Mouse (Mus musculus) embryo, embryonic 9.5 days (tissue): ENCODE results near the gene Cenpc1.

Source experiments
- DNase-seq: peaks from one replicate; pipeline ENCODE4 v3.0.0-alpha.2; 2017; ENCODE audit errors: extremely low spot score

Cenpc1 gene

DNA sequence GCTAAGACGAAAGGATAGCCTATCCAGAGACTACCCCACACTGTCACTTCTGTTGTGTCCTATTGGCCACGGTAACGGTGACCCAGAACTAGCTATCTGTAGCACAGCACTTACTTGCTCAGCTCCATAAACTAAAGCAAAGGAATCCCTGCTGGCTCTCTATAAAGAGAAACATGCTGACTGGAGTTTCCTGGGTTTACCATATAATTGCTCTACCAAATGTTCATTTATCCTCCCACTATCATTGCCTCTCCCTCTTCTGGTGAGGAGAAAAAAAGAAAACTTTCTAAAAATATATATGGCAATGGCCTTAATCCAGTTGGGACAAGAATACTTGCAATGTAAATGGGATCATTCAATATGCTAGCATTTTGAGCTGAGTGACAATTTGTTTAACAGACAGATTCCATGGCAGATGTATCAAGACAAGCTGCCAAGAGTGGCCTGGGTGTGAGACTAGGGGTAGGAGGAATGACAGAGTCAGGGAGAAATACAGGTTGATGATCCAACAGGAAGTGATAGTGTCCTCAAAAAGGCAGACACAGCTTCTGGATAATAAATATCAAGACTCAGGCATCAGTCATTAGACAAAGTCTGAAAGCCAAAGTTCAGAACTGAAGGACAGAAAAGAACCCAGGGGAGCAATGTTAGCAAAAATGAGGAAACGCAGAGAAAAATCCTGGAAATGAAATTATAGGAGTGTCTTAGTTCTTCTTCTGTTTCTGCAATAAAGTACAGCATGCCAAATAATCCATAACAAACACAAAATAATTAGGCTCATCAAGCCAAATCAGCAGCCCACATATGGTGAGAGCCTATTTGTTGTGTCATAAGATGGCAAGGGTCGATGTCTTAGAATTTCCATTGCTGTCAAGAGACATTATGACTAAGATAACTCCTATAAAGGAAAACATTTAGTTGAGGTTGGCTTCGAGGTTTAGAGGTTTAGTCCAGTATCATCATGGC lies 68.6 kb downstream of the Cenpc1 start:
- no peak for DNase-seq

DNA sequence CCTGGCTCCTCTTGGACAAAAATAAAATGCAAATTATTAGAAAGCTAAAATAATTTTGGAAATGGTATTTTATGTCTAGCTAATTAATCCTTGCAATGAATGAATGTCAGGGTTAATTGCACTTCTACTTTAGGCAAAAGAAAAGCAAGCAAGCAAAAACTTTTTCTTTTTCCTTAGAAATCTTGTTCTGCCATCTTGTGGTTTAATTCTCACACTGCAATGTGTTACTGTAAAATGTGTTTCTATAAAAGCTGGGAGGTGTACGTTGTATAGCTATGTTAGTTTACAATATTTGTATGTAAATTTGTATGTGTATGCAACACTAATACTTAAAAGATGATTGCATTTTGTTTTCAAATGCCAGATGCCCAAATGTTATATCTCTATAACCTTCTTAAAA lies 70.8 kb downstream of the Cenpc1 start:
- DNase-seq, result no peak

DNA sequence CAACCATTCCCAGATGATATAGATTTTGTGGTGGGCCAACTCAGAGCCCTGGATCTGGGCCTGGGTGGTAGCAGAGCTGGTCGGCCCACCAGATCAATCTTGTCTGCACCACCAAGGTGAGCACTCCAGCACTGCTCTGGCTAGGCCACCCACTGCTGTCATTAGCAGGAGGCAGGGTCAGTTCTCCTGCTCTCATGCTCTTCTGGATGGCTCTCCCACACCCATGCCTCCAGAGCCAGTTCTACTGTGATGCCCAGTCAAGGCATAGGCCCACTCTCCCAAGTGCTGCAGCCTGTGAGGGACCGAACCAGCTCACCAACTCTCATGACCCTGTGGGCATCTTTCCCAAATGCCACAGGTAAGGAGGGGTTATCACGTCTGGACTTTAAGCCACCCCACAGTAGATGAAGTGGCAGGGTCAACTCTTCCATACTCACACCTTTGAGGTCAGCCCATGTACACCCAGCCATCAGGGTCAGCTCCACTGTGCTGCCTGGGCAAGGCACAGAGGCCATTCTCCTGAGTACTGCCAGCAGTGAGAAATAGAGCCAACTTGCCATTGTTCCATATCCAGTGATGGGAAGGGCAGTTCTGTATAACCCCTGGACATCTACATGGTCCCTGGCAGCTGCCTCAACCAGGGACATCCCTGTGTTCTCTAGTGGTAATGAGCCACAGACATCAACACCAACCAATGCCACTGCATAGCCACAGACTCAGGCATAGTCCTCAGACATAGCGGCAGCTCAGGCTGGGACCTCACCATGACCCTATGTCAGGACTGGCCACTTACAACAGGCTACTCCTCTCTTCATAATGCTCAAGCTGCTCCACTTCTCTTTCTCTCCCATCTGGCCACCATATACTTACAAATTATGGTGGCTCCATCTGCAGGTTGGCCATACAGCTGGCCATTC lies 72.3 kb downstream of the Cenpc1 start:
- DNase-seq, result no peak

DNA sequence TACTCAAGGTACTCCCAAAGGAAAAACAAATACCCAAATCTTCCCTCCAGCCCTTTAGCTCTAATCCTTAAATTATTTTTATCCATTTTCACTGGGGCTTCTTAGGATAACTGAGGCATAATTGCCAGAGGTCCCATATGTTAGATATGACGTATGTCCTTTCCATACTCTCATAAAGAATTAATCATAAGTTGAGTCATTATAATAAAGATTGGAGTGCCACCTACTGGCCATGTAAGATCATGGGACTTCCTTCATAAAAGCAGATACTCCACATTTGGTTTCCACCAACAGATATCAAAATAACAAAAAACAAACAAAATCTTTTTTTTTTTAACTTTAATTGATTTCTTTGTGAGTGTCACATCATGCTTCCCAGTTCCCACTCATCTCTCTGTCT lies 73.3 kb downstream of the Cenpc1 start:
- DNase-seq, result no peak

DNA sequence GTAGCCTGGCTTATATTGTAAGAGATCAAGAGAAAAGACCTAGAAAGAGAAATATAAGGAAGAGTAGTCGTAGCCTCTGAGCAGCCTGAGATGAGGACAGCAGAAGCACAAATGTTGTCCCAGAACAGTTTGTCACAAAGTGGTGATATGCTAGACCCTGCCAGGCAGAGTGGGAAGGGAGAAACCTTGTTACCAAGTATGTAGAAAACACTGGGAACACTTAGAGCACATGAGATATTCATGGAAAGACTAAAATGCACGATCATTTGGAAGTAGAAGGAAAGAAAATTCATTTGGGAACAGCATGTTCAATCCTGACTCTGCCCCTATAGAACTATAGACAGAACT lies 77.9 kb downstream of the Cenpc1 start:
- DNase-seq, result no peak

DNA sequence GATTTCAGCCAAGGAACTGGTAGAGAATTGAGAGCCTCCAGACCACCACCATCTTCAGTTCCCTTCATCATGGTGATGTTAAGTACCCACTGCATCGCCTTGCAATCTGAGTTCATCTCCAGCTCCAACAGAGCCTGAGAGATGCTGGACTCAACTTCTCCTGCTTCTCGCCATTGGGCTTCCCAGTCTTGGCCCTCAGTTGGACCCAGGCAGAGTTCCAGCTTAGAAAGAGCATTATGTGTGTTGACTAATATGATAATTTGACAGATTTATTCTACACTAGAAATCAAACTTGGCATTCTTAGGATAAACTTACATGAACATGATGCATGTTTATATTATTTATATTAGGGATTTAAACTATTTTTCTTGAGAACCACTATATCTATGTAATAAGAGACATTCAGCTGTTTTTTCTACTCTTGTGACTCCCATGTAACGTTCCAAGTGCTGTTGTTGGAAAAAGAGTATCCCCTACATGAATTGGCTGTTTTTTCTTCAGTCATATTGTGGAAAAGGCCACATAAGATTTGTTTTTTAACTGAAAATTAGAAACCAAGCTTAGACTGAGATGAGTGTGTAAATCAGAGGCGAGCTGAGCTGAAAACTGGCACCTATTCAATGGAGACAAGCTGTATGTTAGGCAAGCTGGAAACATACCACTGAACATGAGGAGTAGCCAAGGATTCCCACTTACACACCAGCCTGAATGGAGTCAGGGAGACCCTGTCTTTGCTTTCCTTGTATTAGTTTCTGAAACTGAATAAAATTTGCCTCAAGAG lies 78.5 kb downstream of the Cenpc1 start:
- DNase-seq, result no peak

DNA sequence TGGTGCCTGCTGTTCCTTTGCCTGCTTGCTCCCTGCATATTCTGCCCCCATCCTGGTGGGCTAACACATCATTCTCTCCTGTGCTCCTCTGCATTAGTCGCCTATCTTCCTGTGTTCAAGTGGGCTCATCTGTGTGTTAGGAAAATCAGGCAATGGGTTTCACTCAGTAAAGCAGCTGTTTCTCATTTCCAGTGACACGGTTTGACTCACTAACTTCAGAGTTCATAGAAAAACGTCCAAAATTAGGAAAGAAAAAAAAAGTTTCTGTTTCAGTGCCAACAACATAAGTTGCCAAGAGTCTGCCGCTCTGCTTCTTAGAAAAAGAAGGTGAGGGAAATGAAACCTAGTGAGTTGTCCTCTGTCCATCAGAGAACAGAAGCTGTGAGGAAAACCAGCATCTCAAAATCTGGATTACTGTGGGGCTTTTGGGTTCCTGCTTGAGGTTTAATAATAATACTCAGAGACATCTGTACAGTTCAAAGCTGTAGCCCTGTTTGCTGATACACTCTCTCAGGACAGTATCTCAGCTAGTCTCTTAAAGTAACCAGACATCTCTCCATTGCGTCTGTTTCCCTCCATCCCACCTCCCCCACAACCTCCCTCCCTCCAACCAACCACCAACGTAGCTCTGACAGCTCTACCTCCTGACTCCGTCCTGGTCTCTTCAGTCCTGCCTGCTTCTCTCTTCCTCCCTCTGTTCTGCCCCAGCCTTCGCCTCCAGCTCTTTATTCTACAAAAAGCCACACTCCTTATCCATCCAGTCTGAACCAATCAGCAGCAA lies 87.5 kb downstream of the Cenpc1 start:
- DNase-seq, result no peak

DNA sequence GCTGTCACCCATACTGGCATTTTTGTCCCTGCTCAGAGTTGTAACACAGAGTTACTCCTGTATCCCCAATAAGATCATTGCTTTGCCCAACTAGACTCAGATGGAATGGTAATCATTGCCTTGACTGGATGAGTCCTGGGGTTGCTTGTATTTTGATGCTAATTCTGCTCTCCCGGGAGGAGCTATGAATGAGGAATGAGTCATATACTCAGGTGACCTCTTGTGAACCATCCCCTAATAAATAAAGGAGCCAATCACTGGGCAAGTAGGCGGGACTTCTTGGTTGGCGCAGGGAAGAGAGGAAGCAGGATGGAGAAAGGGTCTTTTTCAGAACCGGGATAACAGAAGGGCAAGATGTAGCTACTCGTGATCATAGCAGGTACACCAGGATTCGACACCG lies 102.6 kb downstream of the Cenpc1 start:
- DNase-seq, result no peak
